Mouse (Mus musculus): ENCODE results near the gene Gga3. TPM values are rescaled to one million over a fixed set of nuclear protein-coding genes. Genes with fewer than 3 reads are reported as not detected.
A peak's percentile ranks its signal among the peaks of the same experiment; 100 is the strongest.

Gga3 gene
- polyA plus RNA-seq, 2 experiments from 2014 or later = 35.0 to 43.9 TPM

GRCm38 (mm10) chr11:115612059-115612409, 8.2 kb upstream of the Gga3 start:
- no peak for ATAC-seq

GRCm38 (mm10) chr11:115611173-115611572, 7.3 kb upstream of the Gga3 start:
- ATAC-seq = no peak

GRCm38 (mm10) chr11:115609576-115609975, 5.7 kb upstream of the Gga3 start:
- ATAC-seq = no peak

- ATAC-seq = no peak
Observed at GRCm38 (mm10) chr11:115608421-115609399, 4.9 kb upstream of the Gga3 start.

- ATAC-seq = no peak
Observed at GRCm38 (mm10) chr11:115606733-115607132, 2.9 kb upstream of the Gga3 start.

- no peak for ATAC-seq
Observed at GRCm38 (mm10) chr11:115604304-115604696, 449 bp upstream of the Gga3 start.

GRCm38 (mm10) chr11:115603128-115603475, 749 bp downstream of the Gga3 start:
- ATAC-seq = no peak

GRCm38 (mm10) chr11:115601174-115601573, 2.7 kb downstream of the Gga3 start:
- no peak for ATAC-seq

GRCm38 (mm10) chr11:115600743-115601142, 3.1 kb downstream of the Gga3 start:
- no peak for ATAC-seq

- no peak for ATAC-seq
Observed at GRCm38 (mm10) chr11:115599722-115600121, 4.1 kb downstream of the Gga3 start.

- ATAC-seq = no peak
Observed at GRCm38 (mm10) chr11:115598309-115598708, 5.5 kb downstream of the Gga3 start.

GRCm38 (mm10) chr11:115595209-115595608, 8.6 kb downstream of the Gga3 start:
- no peak for ATAC-seq

- no peak for ATAC-seq
Observed at GRCm38 (mm10) chr11:115590526-115591075, 13.2 kb downstream of the Gga3 start.

- no peak for ATAC-seq
Observed at GRCm38 (mm10) chr11:115587984-115588383, 15.9 kb downstream of the Gga3 start.

- ATAC-seq = no peak
Observed at GRCm38 (mm10) chr11:115586403-115586802, 17.4 kb downstream of the Gga3 start.

- no peak for ATAC-seq
Observed at GRCm38 (mm10) chr11:115585573-115586100, 18.2 kb downstream of the Gga3 start.

GRCm38 (mm10) chr11:115584376-115585073, 19.3 kb downstream of the Gga3 start:
- ATAC-seq = no peak

GRCm38 (mm10) chr11:115582913-115583606, 20.8 kb downstream of the Gga3 start:
- ATAC-seq = no peak

- no peak for ATAC-seq
Observed at GRCm38 (mm10) chr11:115579080-115579479, 24.8 kb downstream of the Gga3 start.

GRCm38 (mm10) chr11:115564961-115565360, 38.9 kb downstream of the Gga3 start:
- no peak for ATAC-seq

- ATAC-seq = peak; percentile 90
Observed at GRCm38 (mm10) chr11:115564064-115564809, 39.6 kb downstream of the Gga3 start, which contains the start of gene Nup85. Gene Nup85, plus strand, starts transcription at chr11:115564434.

GRCm38 (mm10) chr11:115563406-115563805, 40.4 kb downstream of the Gga3 start:
- no peak for ATAC-seq
